Mouse (Mus musculus) limb, embryonic 11.5 days (tissue): ENCODE data around the gene Nme7. TPM values are rescaled to one million over a fixed set of nuclear protein-coding genes. Genes with fewer than 3 reads are reported as not detected.

ENCODE experiments used
- ATAC-seq: fragments of 200-750 bp; cut with Nextera tagmentation; 2 replicates; pipeline ENCODE4 v1.8.0; 2017; ENCODE audit warnings: low read depth; ENCODE audit not compliant: insufficient number of reproducible peaks, low FRiP score, low TSS enrichment
- DNase-seq: peaks from one replicate; pipeline ENCODE4 v3.0.0-alpha.2; 2015; ENCODE audit warnings: low spot score
- H3K27ac ChIP-seq: fragments of 300-500 bp; sonication (generic); replicated peaks from 2 replicates; pipeline ENCODE4 v1.5.1; 2014; ENCODE audit warnings: low read depth, mild to moderate bottlenecking, low read length
- H3K27me3 ChIP-seq: fragments of 300-500 bp; sonication (generic); 2 replicates; pipeline ENCODE4 v1.6.1; 2014; ENCODE audit warnings: mild to moderate bottlenecking, low read length, mixed read lengths; ENCODE audit not compliant: control insufficient read depth, insufficient read depth
- H3K36me3 ChIP-seq: fragments of 300-500 bp; sonication (generic); 2 replicates; pipeline ENCODE4 v1.6.1; 2014; ENCODE audit warnings: mild to moderate bottlenecking, low read length, moderate library complexity, mixed read lengths; ENCODE audit not compliant: control insufficient read depth, insufficient read depth
- H3K4me1 ChIP-seq: fragments of 300-500 bp; sonication (generic); 2 replicates; pipeline ENCODE4 v1.6.1; 2014; ENCODE audit warnings: low read length, mixed read lengths; ENCODE audit not compliant: control insufficient read depth, insufficient read depth
- H3K4me2 ChIP-seq: fragments of 300-500 bp; sonication (generic); 2 replicates; pipeline ENCODE4 v1.6.1; 2014; ENCODE audit warnings: low read depth, mild to moderate bottlenecking, moderate library complexity; ENCODE audit not compliant: severe bottlenecking
- H3K4me3 ChIP-seq: fragments of 300-500 bp; sonication (generic); 2 replicates; pipeline ENCODE4 v1.5.1; 2014; ENCODE audit warnings: low read depth, low read length
- H3K9ac ChIP-seq: fragments of 300-500 bp; sonication (generic); 2 replicates; pipeline ENCODE4 v1.6.1; 2014; ENCODE audit warnings: mild to moderate bottlenecking, low read length
- H3K9me3 ChIP-seq: fragments of 300-500 bp; sonication (generic); 2 replicates; pipeline ENCODE4 v1.6.1; 2016; ENCODE audit warnings: low read length; ENCODE audit not compliant: control insufficient read depth
- WGBS: fragments of 180-500 bp; shearing (Covaris S2); extraction: QIAGEN DNeasy Blood & Tissue Kit; methylation state at CpG from one replicate; pipeline ENCODE4 v1.1.7; 2014; 5-methylcytosine and 5-hydroxymethylcytosine counted together
- polyA plus RNA-seq: library from polyadenylated mRNA; unstranded; fragments of >200 nt; fragmentation: Nextera tagmentation; extraction: Ambion mirVana; gene quantifications from 2 replicates; pipeline ENCODE4 v1.2.1, GENCODE M21; 2014

The Nme7 gene
- polyA plus RNA-seq, 1 experiment from 2014 or later: 46.8 TPM

DNA sequence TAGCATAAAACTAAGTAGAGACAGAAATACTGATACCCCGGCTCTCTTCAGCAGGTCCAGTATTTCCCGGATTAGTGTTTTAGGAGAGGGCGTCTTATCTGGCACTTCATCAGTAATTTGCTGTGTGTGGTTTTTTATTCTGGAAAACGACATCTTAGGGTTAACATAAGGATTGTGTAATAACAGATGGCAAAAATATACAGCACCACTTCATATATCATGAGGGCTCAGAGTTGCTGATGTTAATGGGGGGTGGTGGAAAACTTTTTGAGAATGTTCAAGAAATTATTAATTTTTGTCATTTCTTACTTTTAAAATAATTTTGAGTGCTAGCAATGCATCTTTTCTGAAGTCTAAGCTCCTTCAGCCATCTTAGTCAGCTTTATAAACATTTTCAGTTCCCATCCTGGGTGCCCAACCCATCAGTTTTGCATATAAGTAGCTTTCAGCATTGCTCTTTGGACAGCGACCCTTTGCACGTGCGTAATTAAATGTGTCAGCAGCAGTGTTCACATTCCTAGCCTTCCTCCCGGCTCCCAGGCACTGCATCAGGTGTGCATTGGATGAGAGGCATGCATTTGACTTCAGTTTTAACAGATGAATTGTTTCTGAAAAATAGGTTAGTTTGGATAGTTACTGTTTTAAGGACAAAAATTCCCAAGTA is 19.2 kb downstream of the Nme7 start:
- DNase-seq (no peak), ATAC-seq (no peak)

GRCm38 (mm10) chr1:164324221-164324620 is 20.3 kb downstream of the Nme7 start:
- Histone ChIP-seq H3K9me3 (no peaks in the 10 kb centered on the region), H3K4me1 (no peaks in the 10 kb centered on the region), H3K4me3 (no peak overlapping the region), H3K27ac (no peak overlapping the region), H3K9ac (no peak overlapping the region), H3K27me3 (no peaks in the 10 kb centered on the region), H3K4me2 (no peak overlapping the region), H3K36me3 (no peaks in the 10 kb centered on the region)
- ATAC-seq (no peak), DNase-seq (no peak)
- 88% methylated on average over 4 of the region's 4 CpGs for WGBS

More for the DNA sequence above, 19.2 kb downstream of the Nme7 start:
- H3K4me1 ChIP-seq: no peaks in the 10 kb centered on the region
- no peak overlapping the region for H3K4me2 ChIP-seq
- WGBS: 73% methylated on average over 8 of the region's 8 CpGs
- no peak overlapping the region for H3K9ac ChIP-seq
- no peaks in the 10 kb centered on the region for H3K9me3 ChIP-seq
- no peak overlapping the region for H3K27ac ChIP-seq
- no peaks in the 10 kb centered on the region for H3K36me3 ChIP-seq
- H3K27me3 ChIP-seq: no peaks in the 10 kb centered on the region
- H3K4me3 ChIP-seq: no peak overlapping the region

GRCm38 (mm10) chr1:164324878-164325277 is 21.0 kb downstream of the Nme7 start:
- 92% methylated on average over 2 of the region's 2 CpGs for WGBS
- no peak for ATAC-seq
- Histone ChIP-seq H3K4me2 (no peak overlapping the region), H3K9ac (no peak overlapping the region), H3K9me3 (no peaks in the 10 kb centered on the region), H3K36me3 (no peaks in the 10 kb centered on the region), H3K27me3 (no peaks in the 10 kb centered on the region), H3K27ac (no peak overlapping the region), H3K4me3 (no peak overlapping the region), H3K4me1 (no peaks in the 10 kb centered on the region)
- no peak for DNase-seq

DNA sequence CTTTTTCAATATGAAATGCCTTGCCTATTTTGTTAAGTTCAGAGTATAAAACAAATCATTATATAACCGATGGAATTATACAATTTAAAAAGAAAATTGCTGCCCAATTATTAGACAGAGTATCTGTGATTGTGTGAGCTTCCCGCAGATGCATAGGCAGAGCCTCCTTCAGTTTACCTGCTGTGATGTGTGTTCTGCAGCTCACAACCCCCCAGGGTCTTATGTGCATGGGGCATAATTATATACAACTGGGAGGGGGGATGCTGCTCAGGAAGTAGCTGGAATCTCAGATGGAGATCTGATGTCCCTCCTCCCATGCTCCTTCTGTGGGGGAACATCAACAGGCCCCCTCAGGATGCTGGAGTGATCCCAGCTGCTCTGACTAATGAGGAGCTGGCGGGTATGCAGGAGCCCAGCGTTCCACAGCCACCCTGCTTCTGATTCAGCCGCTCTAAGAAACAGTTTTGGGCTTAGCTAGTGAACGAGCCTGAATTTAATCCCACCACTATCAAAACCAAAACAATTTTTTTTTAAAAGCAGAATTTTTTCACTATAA is 22.8 kb downstream of the Nme7 start:
- Histone ChIP-seq H3K4me2 (no peak overlapping the region), H3K27ac (no peak overlapping the region), H3K4me1 (no peaks in the 10 kb centered on the region), H3K27me3 (no peaks in the 10 kb centered on the region), H3K9ac (no peak overlapping the region), H3K4me3 (no peak overlapping the region), H3K9me3 (no peaks in the 10 kb centered on the region), H3K36me3 (no peaks in the 10 kb centered on the region)
- ATAC-seq: no peak
- no peak for DNase-seq
- WGBS: 62% methylated on average over 6 of the region's 6 CpGs

- Histone ChIP-seq H3K27ac (no peak overlapping the region), H3K9ac (no peak overlapping the region), H3K27me3 (no peaks in the 10 kb centered on the region), H3K4me2 (no peak overlapping the region), H3K4me1 (no peaks in the 10 kb centered on the region), H3K4me3 (no peak overlapping the region), H3K9me3 (no peaks in the 10 kb centered on the region), H3K36me3 (no peaks in the 10 kb centered on the region)
- WGBS: 79% methylated on average over 7 of the region's 7 CpGs
- ATAC-seq (no peak), DNase-seq (no peak)
These were observed 23.8 kb downstream of the Nme7 start for GRCm38 (mm10) chr1:164327764-164328163.

DNA sequence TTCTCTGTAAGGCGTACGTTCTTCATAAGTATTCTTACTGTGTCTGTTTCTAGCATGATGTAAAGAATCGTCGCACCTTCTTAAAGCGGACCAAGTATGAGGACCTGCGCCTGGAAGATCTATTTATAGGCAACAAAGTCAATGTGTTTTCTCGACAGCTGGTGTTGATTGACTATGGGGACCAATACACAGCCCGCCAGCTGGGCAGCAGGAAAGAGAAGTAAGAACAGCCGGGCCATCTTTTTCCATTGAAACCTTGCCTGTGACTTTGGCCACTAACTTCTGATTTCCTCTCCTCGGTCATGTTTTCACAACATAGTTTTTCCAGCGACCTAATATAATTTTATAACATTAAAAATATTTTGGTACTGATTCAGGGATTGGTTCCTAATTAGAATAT is 28.6 kb downstream of the Nme7 start:
- H3K36me3 ChIP-seq: no peaks in the 10 kb centered on the region
- no peaks in the 10 kb centered on the region for H3K4me1 ChIP-seq
- H3K27ac ChIP-seq: no peak overlapping the region
- WGBS: 76% methylated on average over 11 of the region's 11 CpGs
- H3K27me3 ChIP-seq: no peaks in the 10 kb centered on the region
- no peak for ATAC-seq
- H3K4me3 ChIP-seq: no peak overlapping the region
- H3K9me3 ChIP-seq: no peaks in the 10 kb centered on the region
- no peak overlapping the region for H3K9ac ChIP-seq
- no peak overlapping the region for H3K4me2 ChIP-seq
- no peak for DNase-seq

DNA sequence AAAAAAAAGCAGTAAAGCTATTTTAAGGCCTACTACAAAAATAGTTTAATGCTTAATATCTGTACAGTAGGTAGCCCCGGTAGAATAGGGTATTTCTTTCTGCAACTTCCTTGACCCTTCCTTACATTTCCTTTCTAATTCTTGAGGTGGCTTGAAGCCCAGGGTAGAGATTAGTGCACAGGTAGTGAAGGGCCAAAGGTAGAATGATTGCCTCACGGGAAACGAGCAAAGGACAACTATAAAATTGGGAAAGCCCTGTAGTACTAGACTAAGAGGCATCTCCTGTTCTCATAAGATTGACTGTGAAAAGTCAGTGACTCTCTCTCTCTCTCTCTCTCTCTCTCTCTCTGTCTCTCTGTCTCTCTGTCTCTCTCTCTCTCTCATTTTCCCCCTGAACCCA is 31.5 kb downstream of the Nme7 start:
- H3K9me3 ChIP-seq: no peaks in the 10 kb centered on the region
- WGBS: 88% methylated on average over 3 of the region's 3 CpGs
- ATAC-seq (no peak), DNase-seq (no peak)
- H3K27me3 ChIP-seq: no peaks in the 10 kb centered on the region
- no peak overlapping the region for H3K4me3 ChIP-seq
- H3K27ac ChIP-seq: no peak overlapping the region
- no peaks in the 10 kb centered on the region for H3K4me1 ChIP-seq
- H3K36me3 ChIP-seq: no peaks in the 10 kb centered on the region
- H3K9ac ChIP-seq: no peak overlapping the region
- no peak overlapping the region for H3K4me2 ChIP-seq

GRCm38 (mm10) chr1:164335846-164336245 is 31.9 kb downstream of the Nme7 start:
- H3K27me3 ChIP-seq: no peaks in the 10 kb centered on the region
- H3K36me3 ChIP-seq: no peaks in the 10 kb centered on the region
- no peak overlapping the region for H3K27ac ChIP-seq
- H3K9me3 ChIP-seq: no peaks in the 10 kb centered on the region
- no peak overlapping the region for H3K4me2 ChIP-seq
- no peak overlapping the region for H3K4me3 ChIP-seq
- H3K9ac ChIP-seq: no peak overlapping the region
- DNase-seq (no peak), ATAC-seq (no peak)
- H3K4me1 ChIP-seq: no peaks in the 10 kb centered on the region
- WGBS: 89% methylated on average over 4 of the region's 4 CpGs

DNA sequence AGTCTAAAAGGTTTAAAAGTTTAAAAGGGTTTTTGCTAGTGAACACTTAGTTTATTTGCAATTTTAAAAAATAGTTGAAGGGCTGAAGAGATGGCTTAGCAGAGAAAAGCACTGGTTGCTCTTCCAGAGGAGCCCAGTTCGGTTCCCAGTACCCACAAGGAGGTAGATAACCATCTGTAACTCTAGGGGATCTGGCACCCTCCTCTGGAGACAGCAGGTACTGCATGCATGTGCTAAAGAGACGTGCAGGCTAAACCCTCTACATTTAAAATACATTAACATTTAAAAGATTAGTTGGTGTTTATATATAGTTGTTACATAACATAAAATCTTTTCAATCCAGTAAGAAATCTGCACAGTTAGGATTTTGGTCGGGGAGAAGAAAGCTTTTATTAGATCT is 38.2 kb downstream of the Nme7 start:
- WGBS: 84% methylated on average over 3 of the region's 3 CpGs
- Histone ChIP-seq H3K9me3 (no peaks in the 10 kb centered on the region), H3K4me1 (no peaks in the 10 kb centered on the region), H3K9ac (no peak overlapping the region), H3K4me3 (no peak overlapping the region), H3K27ac (no peak overlapping the region), H3K27me3 (no peaks in the 10 kb centered on the region), H3K4me2 (no peak overlapping the region), H3K36me3 (no peaks in the 10 kb centered on the region)
- DNase-seq: no peak
- no peak for ATAC-seq
